ENCODE assay signal across 10 mouse cellular contexts in genomic region chr19:4990716-4991115, GRCm38 (mm10). TPM values are rescaled to one million over a fixed set of nuclear protein-coding genes. Genes with fewer than 3 reads are reported as not detected.
DNase-seq lines count a peak whose midpoint lies in the region; ATAC-seq and TF ChIP-seq lines count a peak whose summit lies in the region.
"Had no signal": no experiment of that assay in that cellular context is flagged by ENCODE, and none has a peak within 500 bp of the region (broad histone marks: within the 10 kb centered on the region; RNA-seq: fewer than 3 reads in every experiment).

No protein-coding gene starts in this region.

- no peaks in the 10 kb centered on the region for H3K36me3 ChIP-seq in embryonic facial prominence, embryonic 13.5 days
- H3K36me3 ChIP-seq in intestine, embryonic 16.5 days (ENCODE audit: control insufficient read depth, insufficient read depth, low read length), result no peaks in the 10 kb centered on the region
- no peaks in the 10 kb centered on the region for H3K36me3 ChIP-seq in lung, postnatal 0 days (ENCODE audit: insufficient read depth, low read length)

- peak; percentile 55 to 65 for DNase-seq in left cerebral cortex, adult 2 months (ENCODE audit: extremely low spot score in 1 of 2, low spot score in 2 of 2)
- no peak for DNase-seq in left cerebral cortex, adult 9 months (ENCODE audit: low spot score in 2 of 2)
- DNase-seq in right cerebral cortex, postnatal 14 days, result peak; percentile 60
- DNase-seq in embryo, embryonic 9.5 days (ENCODE audit: extremely low spot score), result no peak
- DNase-seq in lung, postnatal 0 days (ENCODE audit: low spot score), result no peak

- H3K9me3 ChIP-seq in embryonic facial prominence, embryonic 13.5 days, result no peaks in the 10 kb centered on the region
- no peaks in the 10 kb centered on the region for H3K9me3 ChIP-seq in intestine, embryonic 16.5 days (ENCODE audit: control insufficient read depth, low read length)
- no peaks in the 10 kb centered on the region for H3K9me3 ChIP-seq in lung, postnatal 0 days (ENCODE audit: low read length)

- no peak overlapping the region for H3K9ac ChIP-seq in embryonic facial prominence, embryonic 13.5 days
- no peak overlapping the region for H3K9ac ChIP-seq in intestine, embryonic 16.5 days (ENCODE audit: low read depth, low read length)
- H3K9ac ChIP-seq in lung, postnatal 0 days (replicated peaks; ENCODE audit: low read depth), result no peak overlapping the region
- H3K9ac ChIP-seq: liver, embryonic 14.5 days had no signal

- intact Hi-C loops in left cerebral cortex, adult 2 months (cut with DNase I), result no loop called here

- peak overlapping the region; percentile 21; the same call in 1 of the 2 replicates for H3K4me2 ChIP-seq in embryonic facial prominence, embryonic 13.5 days
- H3K4me2 ChIP-seq in intestine, embryonic 16.5 days (ENCODE audit: low read depth, low read length), result 0 out of 2 replicates have a peak overlapping the region, but pooled peaks have one; percentile 3
- no peak overlapping the region for H3K4me2 ChIP-seq in lung, postnatal 0 days (replicated peaks; ENCODE audit: low read depth, low read length)

- 2% methylated on average over 22 of the region's 22 CpGs for WGBS in embryonic facial prominence, embryonic 13.5 days
- WGBS in intestine, embryonic 16.5 days, result 4% methylated on average over 18 of the region's 22 CpGs
- WGBS in lung, postnatal 0 days, result 5% methylated on average over 12 of the region's 22 CpGs

- peaks cover 12% of the 10 kb centered on the region for H3K4me1 ChIP-seq in embryonic facial prominence, embryonic 13.5 days
- no peaks in the 10 kb centered on the region for H3K4me1 ChIP-seq in intestine, embryonic 16.5 days (ENCODE audit: control insufficient read depth, insufficient read depth, low read length)
- H3K4me1 ChIP-seq in lung, postnatal 0 days (ENCODE audit: insufficient read depth, low read depth, low read length), result no peaks in the 10 kb centered on the region

- no peak for TF ChIP-seq EP300 in lung, postnatal 0 days (IDR thresholded peaks at IDR 0.05)

- no peak for TF ChIP-seq CTCF in left cerebral cortex, adult 2 months (IDR thresholded peaks at IDR 0.05)
- TF ChIP-seq CTCF in lung, postnatal 0 days (IDR thresholded peaks at IDR 0.05), result no peak

- no peak for ATAC-seq in embryonic facial prominence, embryonic 13.5 days (ENCODE audit: insufficient number of reproducible peaks, insufficient read depth, low FRiP score, low TSS enrichment, low read depth)
- ATAC-seq in intestine, embryonic 16.5 days, result no peak
- ATAC-seq in lung, postnatal 0 days, result no peak

- H3K27ac ChIP-seq in left cerebral cortex, adult 2 months, result peak overlapping the region; percentile 82
- H3K27ac ChIP-seq in embryonic facial prominence, embryonic 13.5 days, result no peak overlapping the region
- H3K27ac ChIP-seq in intestine, embryonic 16.5 days (ENCODE audit: low read length), result no peak overlapping the region
- H3K27ac ChIP-seq in lung, postnatal 0 days (ENCODE audit: low read length), result no peak overlapping the region
- H3K27ac ChIP-seq: liver, embryonic 14.5 days had no signal

- H3K4me3 ChIP-seq in left cerebral cortex, adult 2 months, result peak overlapping the region; percentile 24; the same call in 1 of the 2 replicates
- 0 out of 2 replicates have a peak overlapping the region, but pooled peaks have one; percentile 3 for H3K4me3 ChIP-seq in embryonic facial prominence, embryonic 13.5 days
- no peak overlapping the region for H3K4me3 ChIP-seq in intestine, embryonic 16.5 days (ENCODE audit: low read length)
- no peak overlapping the region for H3K4me3 ChIP-seq in lung, postnatal 0 days (ENCODE audit: low read depth, low read length)

- H3K27me3 ChIP-seq in embryonic facial prominence, embryonic 13.5 days, result peaks cover 73% of the 10 kb centered on the region
- peaks cover 25% of the 10 kb centered on the region for H3K27me3 ChIP-seq in intestine, embryonic 16.5 days (replicated peaks; ENCODE audit: control insufficient read depth, insufficient read depth, low read length)
- H3K27me3 ChIP-seq in lung, postnatal 0 days (replicated peaks; ENCODE audit: insufficient read depth, low read length), result peaks cover 22% of the 10 kb centered on the region

RNA-seq across cellular contexts. Expression of gene Npas4, which starts 0.6 kb away (rescaled TPM):
- total RNA-seq in left cerebral cortex, adult 2 months (2021), result 10 to 100 TPM; 21.7 to 33.7 TPM
- polyA plus RNA-seq in embryonic facial prominence, embryonic 13.5 days (2015; fragmentation: Nextera tagmentation; extraction: Ambion mirVana), result not detected in 2 replicates
- 0.13 and 0.22 TPM in 2 replicates for polyA plus RNA-seq in intestine, embryonic 16.5 days (2015; fragmentation: Nextera tagmentation; extraction: Ambion mirVana)
- polyA plus RNA-seq in lung, postnatal 0 days (2015; fragmentation: Nextera tagmentation; extraction: Ambion mirVana), result 0.04 TPM in 1 of 2 replicates, not detected in the other
- polyA plus RNA-seq: embryonic facial prominence, embryonic 11.5 days; kidney, embryonic 16.5 days had no signal

RNA-seq across cellular contexts. Expression of gene Mrpl11, which starts 28.8 kb away (rescaled TPM):
- total RNA-seq in left cerebral cortex, adult 2 months (2021), result 10 to 100 TPM; 52.7 to 55.3 TPM
- 117 and 118 TPM in 2 replicates for polyA plus RNA-seq in embryonic facial prominence, embryonic 13.5 days (2015; fragmentation: Nextera tagmentation; extraction: Ambion mirVana)
- 88.1 and 98.2 TPM in 2 replicates for polyA plus RNA-seq in intestine, embryonic 16.5 days (2015; fragmentation: Nextera tagmentation; extraction: Ambion mirVana)
- polyA plus RNA-seq in lung, postnatal 0 days (2015; fragmentation: Nextera tagmentation; extraction: Ambion mirVana), result 52.1 and 55.1 TPM in 2 replicates

RNA-seq across cellular contexts. Expression of gene Slc29a2, which starts 32.9 kb away (rescaled TPM):
- total RNA-seq in left cerebral cortex, adult 2 months (2021), result 10 to 100 TPM; 16.6 to 16.7 TPM
- polyA plus RNA-seq in embryonic facial prominence, embryonic 13.5 days (2015; fragmentation: Nextera tagmentation; extraction: Ambion mirVana), result 4.3 and 5.8 TPM in 2 replicates
- polyA plus RNA-seq in intestine, embryonic 16.5 days (2015; fragmentation: Nextera tagmentation; extraction: Ambion mirVana), result 4.5 and 5.4 TPM in 2 replicates
- polyA plus RNA-seq in lung, postnatal 0 days (2015; fragmentation: Nextera tagmentation; extraction: Ambion mirVana), result 0.88 TPM in 2 replicates

RNA-seq across cellular contexts. Expression of gene Peli3, which starts 47.8 kb away (rescaled TPM):
- 10 to 100 TPM; 27.9 to 31.8 TPM for total RNA-seq in left cerebral cortex, adult 2 months (2021)
- polyA plus RNA-seq in embryonic facial prominence, embryonic 13.5 days (2015; fragmentation: Nextera tagmentation; extraction: Ambion mirVana), result 4.2 and 6.1 TPM in 2 replicates
- 1.3 and 1.6 TPM in 2 replicates for polyA plus RNA-seq in intestine, embryonic 16.5 days (2015; fragmentation: Nextera tagmentation; extraction: Ambion mirVana)
- 0.85 and 1.8 TPM in 2 replicates for polyA plus RNA-seq in lung, postnatal 0 days (2015; fragmentation: Nextera tagmentation; extraction: Ambion mirVana)

RNA-seq across cellular contexts. Expression of gene B4gat1, which starts 47.9 kb away (rescaled TPM):
- 100 to 1,000 TPM; 109 to 131 TPM for total RNA-seq in left cerebral cortex, adult 2 months (2021)
- 47.1 and 49.5 TPM in 2 replicates for polyA plus RNA-seq in embryonic facial prominence, embryonic 13.5 days (2015; fragmentation: Nextera tagmentation; extraction: Ambion mirVana)
- polyA plus RNA-seq in intestine, embryonic 16.5 days (2015; fragmentation: Nextera tagmentation; extraction: Ambion mirVana), result 34.2 and 39.3 TPM in 2 replicates
- polyA plus RNA-seq in lung, postnatal 0 days (2015; fragmentation: Nextera tagmentation; extraction: Ambion mirVana), result 33.8 and 36.3 TPM in 2 replicates

Comparison
In these comparisons a context has a peak if more than half of its experiments do, and no peak if none do; other contexts are left out.
1. DNase-seq: peak in left cerebral cortex, adult 2 months (2 of 2) and right cerebral cortex, postnatal 14 days (single experiment); none in left cerebral cortex, adult 9 months (0 of 2), embryo, embryonic 9.5 days (single experiment) and lung, postnatal 0 days (single experiment).
2. H3K4me3 ChIP-seq: peak in left cerebral cortex, adult 2 months (single experiment) and embryonic facial prominence, embryonic 13.5 days (single experiment); none in intestine, embryonic 16.5 days (single experiment) and lung, postnatal 0 days (single experiment).